Mouse (Mus musculus) brain, embryonic 14.5 days (tissue): Measurements from ENCODE around the gene Pcx.

Source experiments
- CTCF ChIP-seq: fragments of 200-500 bp; IDR thresholded peaks from 2 replicates; pipeline ENCODE4 v1.5.1; 2012; ENCODE audit warnings: inconsistent platforms, mild to moderate bottlenecking, moderate library complexity, borderline replicate concordance; ENCODE audit not compliant: insufficient read depth, insufficient read length; ENCODE audit errors: extremely low read depth
- POLR2A ChIP-seq: fragments of 200-500 bp; IDR thresholded peaks from 2 replicates; pipeline ENCODE4 v1.6.1; 2012; ENCODE audit warnings: mild to moderate bottlenecking, inconsistent platforms, borderline replicate concordance; ENCODE audit not compliant: poor library complexity, insufficient read depth, insufficient read length, severe bottlenecking; ENCODE audit errors: extremely low read depth

DNA sequence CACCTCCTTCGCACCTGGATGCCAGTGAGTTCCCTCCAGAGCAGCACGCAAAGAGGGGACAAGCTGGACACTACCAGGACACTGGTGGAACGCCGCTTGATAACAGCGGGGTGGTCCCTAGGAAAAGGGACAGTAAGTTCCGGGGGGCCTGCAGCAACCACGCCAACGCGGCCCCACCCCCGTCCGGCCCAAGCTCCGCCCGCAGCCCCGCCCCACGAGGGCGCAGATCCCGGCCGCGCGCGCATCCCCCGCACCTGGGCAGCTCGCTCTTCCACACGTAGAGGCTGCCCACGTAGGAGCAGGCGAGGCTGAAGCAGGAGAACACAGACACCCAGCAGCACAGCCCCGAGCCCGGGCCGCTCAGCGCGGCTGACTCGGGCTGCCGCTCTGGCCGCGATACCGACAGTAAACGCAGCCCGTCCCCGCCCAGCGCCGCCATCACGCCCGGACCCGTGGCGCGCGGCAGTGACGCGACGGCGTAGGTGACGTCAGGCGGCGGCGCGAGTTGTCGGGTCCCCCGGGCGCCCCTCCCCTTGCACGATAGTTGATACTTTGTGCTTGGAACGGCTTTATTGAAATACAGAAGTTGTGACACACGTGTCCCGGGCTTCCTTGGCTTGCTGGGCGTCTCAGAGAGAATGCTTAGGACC lies 115.0 kb downstream of the Pcx start, which contains the start of gene Rce1:
- TF ChIP-seq CTCF (no peak), POLR2A (peak; percentile 98)
